Mouse (Mus musculus) olfactory bulb, adult 2 months (tissue): ENCODE measurements around the gene Lifr.

Experiments used
- CTCF ChIP-seq: fragments of 200-500 bp; IDR thresholded peaks from 2 replicates; pipeline ENCODE4 v1.5.1; 2012; ENCODE audit warnings: low read depth, mild to moderate bottlenecking, low read length, moderate library complexity; ENCODE audit not compliant: insufficient read depth
- POLR2A ChIP-seq: fragments of 200-500 bp; IDR thresholded peaks from 2 replicates; pipeline ENCODE4 v1.6.1; 2012; ENCODE audit warnings: mild to moderate bottlenecking, low read depth, low read length, moderate library complexity; ENCODE audit not compliant: insufficient read depth

DNA sequence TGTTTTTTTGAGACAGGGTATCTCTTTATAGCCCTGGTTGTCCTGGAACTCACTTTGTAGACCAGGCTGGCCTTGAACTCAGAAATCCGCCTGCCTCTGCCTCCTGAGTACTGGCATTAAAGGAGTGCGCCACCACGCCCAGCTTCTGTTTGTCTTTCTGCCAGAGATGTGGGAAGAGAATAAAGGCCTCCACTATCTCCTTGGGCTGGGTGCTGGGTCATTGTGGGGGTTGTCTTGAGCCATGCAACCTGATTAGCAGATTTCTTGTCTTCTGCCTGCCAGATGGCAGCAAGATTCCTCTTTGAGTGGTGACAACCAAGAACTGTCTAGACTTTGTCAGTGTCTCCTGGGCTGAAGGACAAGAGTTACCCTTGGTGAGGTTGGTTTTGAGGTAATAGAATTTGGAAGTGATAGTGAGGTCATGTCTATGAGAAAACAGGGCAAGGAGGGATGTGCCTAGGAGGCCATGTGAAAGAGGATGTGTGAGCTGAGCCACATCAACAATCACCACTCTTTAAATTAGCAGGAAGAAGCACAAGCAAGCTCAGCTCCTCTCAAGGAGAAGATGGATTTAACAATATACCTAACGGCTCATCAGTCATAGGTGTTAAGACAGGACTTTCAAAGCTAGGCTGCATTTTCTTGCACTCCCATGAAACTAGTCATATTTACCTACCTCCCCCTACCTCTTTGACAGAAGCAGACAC is 10.6 kb upstream of the Lifr start:
- TF ChIP-seq CTCF (no peak), POLR2A (no peak)
